Mouse (Mus musculus) embryonic facial prominence, embryonic 13.5 days (tissue): Measurements from ENCODE around the gene Inhbc. TPM values are rescaled to one million over a fixed set of nuclear protein-coding genes. Genes with fewer than 3 reads are reported as not detected.

ENCODE experiments used
- ATAC-seq: fragments of 200-750 bp; cut with Nextera tagmentation; 2 replicates; pipeline ENCODE4 v1.8.0; 2017; ENCODE audit warnings: low read depth; ENCODE audit not compliant: insufficient number of reproducible peaks, insufficient read depth, low FRiP score, low TSS enrichment
- H3K27ac ChIP-seq: fragments of 300-500 bp; sonication (generic); 2 replicates; pipeline ENCODE4 v1.5.1; 2015; ENCODE audit warnings: moderate library complexity, mild to moderate bottlenecking, inconsistent platforms
- H3K27me3 ChIP-seq: fragments of 300-500 bp; sonication (generic); 2 replicates; pipeline ENCODE4 v1.6.1; 2015; ENCODE audit warnings: mild to moderate bottlenecking, inconsistent platforms
- H3K36me3 ChIP-seq: fragments of 300-500 bp; sonication (generic); 2 replicates; pipeline ENCODE4 v1.6.1; 2015; ENCODE audit warnings: mild to moderate bottlenecking, inconsistent platforms
- H3K4me1 ChIP-seq: fragments of 300-500 bp; sonication (generic); 2 replicates; pipeline ENCODE4 v1.6.1; 2015; ENCODE audit warnings: inconsistent platforms
- H3K4me2 ChIP-seq: fragments of 300-500 bp; sonication (generic); 2 replicates; pipeline ENCODE4 v1.6.1; 2015; ENCODE audit warnings: moderate library complexity, mild to moderate bottlenecking, inconsistent platforms
- H3K4me3 ChIP-seq: fragments of 300-500 bp; sonication (generic); 2 replicates; pipeline ENCODE4 v1.5.1; 2015; ENCODE audit warnings: mild to moderate bottlenecking, inconsistent platforms
- H3K9ac ChIP-seq: fragments of 300-500 bp; sonication (generic); 2 replicates; pipeline ENCODE4 v1.6.1; 2015; ENCODE audit warnings: mild to moderate bottlenecking, inconsistent platforms
- H3K9me3 ChIP-seq: fragments of 300-500 bp; sonication (generic); 2 replicates; pipeline ENCODE4 v1.6.1; 2016; ENCODE audit warnings: inconsistent platforms
- WGBS: fragments of 180-500 bp; shearing (Covaris S2); methylation state at CpG from one replicate; pipeline ENCODE4 v1.1.7; 2015; ENCODE audit warnings: mixed read lengths; 5-methylcytosine and 5-hydroxymethylcytosine counted together
- polyA plus RNA-seq: library from polyadenylated mRNA; unstranded; fragments of >200 nt; fragmentation: Nextera tagmentation; extraction: Ambion mirVana; gene quantifications from 2 replicates; pipeline ENCODE4 v1.2.1, GENCODE M21; 2015

Inhbc gene
- polyA plus RNA-seq = not detected in 2 replicates

GRCm38 (mm10) chr10:127369834-127370820 lies at the start of gene Inhbc:
Inhbc (minus strand) TSS chr10:127370431.
- ATAC-seq = no peak
- H3K9ac ChIP-seq = no peak within 1 kb of the TSS
- H3K4me3 ChIP-seq = no peak within 1 kb of the TSS
- no peaks in the 10 kb centered on the region for H3K9me3 ChIP-seq
- H3K4me2 ChIP-seq = no peak within 1 kb of the TSS
- H3K36me3 ChIP-seq = no peaks in the 10 kb centered on the region
- H3K4me1 ChIP-seq = no peaks in the 10 kb centered on the region
- no peak within 1 kb of the TSS for H3K27ac ChIP-seq
- H3K27me3 ChIP-seq = no peaks in the 10 kb centered on the region
- WGBS = 73% methylated on average over 22 of the region's 22 CpGs

GRCm38 (mm10) chr10:127414141-127414540 lies 43.9 kb upstream of the Inhbc start:
- no peak overlapping the region for H3K27ac ChIP-seq
- no peaks in the 10 kb centered on the region for H3K27me3 ChIP-seq
- H3K4me3 ChIP-seq = no peak overlapping the region
- ATAC-seq = no peak
- no peak overlapping the region for H3K4me2 ChIP-seq
- no peaks in the 10 kb centered on the region for H3K9me3 ChIP-seq
- H3K4me1 ChIP-seq = peaks cover 5% of the 10 kb centered on the region; the same call in 1 of the 2 replicates
- WGBS = 78% methylated on average over 3 of the region's 3 CpGs
- 0 out of 2 replicates have a peak, but pooled peaks cover 3% of the 10 kb centered on the region for H3K36me3 ChIP-seq
- H3K9ac ChIP-seq = no peak overlapping the region

GRCm38 (mm10) chr10:127413585-127413984 lies 43.4 kb upstream of the Inhbc start:
- Histone ChIP-seq H3K36me3 (0 out of 2 replicates have a peak, but pooled peaks cover 3% of the 10 kb centered on the region), H3K9ac (no peak overlapping the region), H3K4me3 (no peak overlapping the region), H3K9me3 (no peaks in the 10 kb centered on the region), H3K27me3 (no peaks in the 10 kb centered on the region), H3K4me2 (no peak overlapping the region), H3K4me1 (no peaks in the 10 kb centered on the region), H3K27ac (no peak overlapping the region)
- ATAC-seq = no peak
- 76% methylated on average over 1 of the region's 1 CpGs for WGBS

GRCm38 (mm10) chr10:127412776-127413175 lies 42.5 kb upstream of the Inhbc start:
- WGBS = 84% methylated on average over 2 of the region's 2 CpGs
- H3K27ac ChIP-seq = no peak overlapping the region
- H3K9ac ChIP-seq = no peak overlapping the region
- H3K27me3 ChIP-seq = no peaks in the 10 kb centered on the region
- no peak overlapping the region for H3K4me3 ChIP-seq
- no peaks in the 10 kb centered on the region for H3K9me3 ChIP-seq
- H3K36me3 ChIP-seq = 0 out of 2 replicates have a peak, but pooled peaks cover 3% of the 10 kb centered on the region
- H3K4me2 ChIP-seq = no peak overlapping the region
- no peaks in the 10 kb centered on the region for H3K4me1 ChIP-seq
- no peak for ATAC-seq

DNA sequence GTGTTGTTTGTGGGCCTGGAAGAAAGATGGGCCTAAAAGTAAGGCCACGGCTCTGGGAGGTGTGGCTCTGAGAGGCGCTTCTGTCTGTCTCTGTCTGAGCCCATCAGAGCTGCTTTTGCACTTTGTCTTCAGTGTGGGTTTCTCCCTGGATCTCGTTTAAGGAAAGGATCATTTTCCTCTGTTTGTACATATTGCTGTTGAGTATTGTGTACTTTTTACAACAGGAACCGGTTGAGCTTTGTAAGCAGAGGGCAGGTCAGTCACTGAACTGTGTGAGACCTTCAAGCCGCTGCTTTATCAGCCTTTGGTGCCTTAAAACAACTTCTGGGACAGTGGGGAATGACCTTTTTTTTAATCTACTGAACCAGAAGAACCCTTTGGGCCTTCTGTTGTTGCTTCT lies 41.9 kb upstream of the Inhbc start:
- Histone ChIP-seq H3K36me3 (0 out of 2 replicates have a peak, but pooled peaks cover 3% of the 10 kb centered on the region), H3K27me3 (no peaks in the 10 kb centered on the region), H3K9ac (no peak overlapping the region), H3K27ac (no peak overlapping the region), H3K4me3 (no peak overlapping the region), H3K4me1 (no peaks in the 10 kb centered on the region), H3K9me3 (no peaks in the 10 kb centered on the region), H3K4me2 (no peak overlapping the region)
- no peak for ATAC-seq
- WGBS = 57% methylated on average over 5 of the region's 5 CpGs

GRCm38 (mm10) chr10:127407391-127407790 lies 37.2 kb upstream of the Inhbc start:
- no peak for ATAC-seq
- Histone ChIP-seq H3K4me1 (no peaks in the 10 kb centered on the region), H3K9me3 (no peaks in the 10 kb centered on the region), H3K4me2 (no peak overlapping the region), H3K4me3 (no peak overlapping the region), H3K9ac (no peak overlapping the region), H3K36me3 (peaks cover 7% of the 10 kb centered on the region), H3K27ac (no peak overlapping the region), H3K27me3 (no peaks in the 10 kb centered on the region)
- WGBS = 69% methylated on average over 4 of the region's 4 CpGs

- H3K4me1 ChIP-seq = no peaks in the 10 kb centered on the region
- no peak overlapping the region for H3K9ac ChIP-seq
- WGBS = 90% methylated on average over 3 of the region's 3 CpGs
- ATAC-seq = no peak
- H3K27me3 ChIP-seq = no peaks in the 10 kb centered on the region
- H3K27ac ChIP-seq = no peak overlapping the region
- no peak overlapping the region for H3K4me3 ChIP-seq
- H3K36me3 ChIP-seq = peaks cover 33% of the 10 kb centered on the region
- H3K4me2 ChIP-seq = no peak overlapping the region
- H3K9me3 ChIP-seq = no peaks in the 10 kb centered on the region
Measured at GRCm38 (mm10) chr10:127404701-127405100, 34.5 kb upstream of the Inhbc start.

DNA sequence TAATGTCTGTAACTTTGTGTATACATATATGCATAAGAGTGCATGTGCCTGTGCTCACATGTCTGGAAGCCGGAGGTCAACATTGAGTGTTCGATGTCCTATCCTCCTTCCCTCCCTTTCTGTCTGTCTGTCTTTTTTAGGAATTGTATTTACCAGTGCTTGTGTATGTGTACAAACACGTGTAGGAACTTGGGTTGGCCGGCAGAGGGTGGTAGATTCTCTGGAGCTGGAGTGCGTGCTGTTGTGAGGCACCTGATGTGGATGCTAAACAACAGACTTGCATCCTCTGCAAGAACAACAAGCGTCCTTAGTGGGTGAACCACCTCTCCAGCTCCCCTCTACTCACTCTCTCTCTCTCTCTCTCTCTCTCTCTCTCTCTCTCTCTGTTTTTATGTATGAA lies 21.5 kb upstream of the Inhbc start:
- Histone ChIP-seq H3K4me3 (no peak overlapping the region), H3K4me2 (no peak overlapping the region), H3K27me3 (no peaks in the 10 kb centered on the region), H3K9ac (no peak overlapping the region), H3K4me1 (no peaks in the 10 kb centered on the region), H3K9me3 (no peaks in the 10 kb centered on the region), H3K27ac (no peak overlapping the region), H3K36me3 (peaks cover 34% of the 10 kb centered on the region)
- WGBS = 77% methylated on average over 6 of the region's 6 CpGs
- no peak for ATAC-seq

DNA sequence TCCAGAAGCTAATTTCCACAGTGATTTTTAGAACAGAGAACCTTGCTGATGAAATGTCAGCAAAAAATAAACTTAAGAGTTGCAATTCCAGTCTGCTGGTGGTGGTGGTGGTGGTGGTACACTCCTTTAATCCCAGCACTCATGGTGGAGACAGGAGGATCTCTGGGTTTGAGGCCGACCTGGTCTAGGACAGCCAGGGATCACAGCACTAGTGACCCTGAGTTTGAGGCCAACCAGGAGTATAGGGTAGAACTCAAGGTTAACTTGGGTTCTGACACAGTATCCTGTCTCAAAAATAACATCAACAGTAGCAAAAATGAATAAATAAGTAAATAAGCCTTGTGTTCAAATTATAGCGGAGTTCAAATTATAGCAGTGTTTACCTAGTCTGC lies 11.5 kb upstream of the Inhbc start:
- Histone ChIP-seq H3K27me3 (no peaks in the 10 kb centered on the region), H3K9ac (peak overlapping the region; percentile 85)
- 46% methylated on average over 2 of the region's 2 CpGs for WGBS

DNA sequence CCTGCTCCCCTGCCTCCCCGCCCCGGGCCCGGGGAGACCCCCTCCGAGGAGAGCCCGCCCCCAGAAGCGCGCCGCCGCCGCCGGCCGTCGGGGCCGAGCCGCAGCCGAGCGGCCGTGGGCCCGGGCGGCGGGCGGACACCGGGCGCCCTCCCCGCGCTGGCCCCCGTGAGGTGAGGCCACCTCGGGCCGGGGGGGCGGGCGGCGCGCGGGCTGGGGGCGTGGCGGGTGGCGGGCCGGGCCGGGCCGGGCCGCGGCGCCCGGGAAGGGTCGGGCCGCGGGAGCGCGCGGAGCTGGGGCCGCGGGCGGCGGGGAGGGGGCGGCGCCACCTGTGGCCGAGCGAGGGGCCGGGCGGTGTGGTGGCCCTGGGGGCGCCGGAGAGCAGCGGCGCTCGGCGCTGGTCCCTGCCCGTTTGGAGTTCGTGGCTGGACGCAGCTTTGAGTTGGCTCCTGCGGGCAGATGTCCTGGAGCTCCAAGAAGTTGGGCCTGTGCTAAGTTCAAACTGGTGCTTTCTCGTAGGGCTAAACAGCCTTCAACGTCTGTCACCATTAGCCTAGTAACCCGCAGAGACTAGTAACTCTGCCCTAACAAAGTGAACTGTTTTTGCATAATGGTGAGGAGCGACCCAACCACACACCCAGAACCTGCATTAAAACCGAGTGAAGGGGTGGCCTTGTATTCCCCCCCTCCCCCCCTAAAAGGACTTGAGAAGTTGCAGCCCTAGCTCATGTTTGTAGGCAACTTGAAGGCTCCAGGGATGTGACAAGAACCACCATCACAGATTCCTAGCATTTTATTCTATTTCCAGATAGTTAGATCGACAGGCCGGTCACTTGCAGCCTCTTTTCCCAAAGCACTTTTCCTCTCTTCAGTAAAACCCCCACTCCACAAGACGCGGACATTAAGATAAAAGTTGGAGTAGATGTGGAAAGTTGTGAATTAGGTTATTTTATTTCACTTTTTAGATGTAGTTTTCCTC lies 10.8 kb upstream of the Inhbc start:
- Histone ChIP-seq H3K27me3 (no peaks in the 10 kb centered on the region), H3K36me3 (peaks cover 6% of the 10 kb centered on the region; the same call in 1 of the 2 replicates), H3K9me3 (no peaks in the 10 kb centered on the region), H3K4me2 (peak overlapping the region; percentile 66), H3K27ac (peak overlapping the region; percentile 95), H3K4me1 (peaks cover 18% of the 10 kb centered on the region), H3K4me3 (peak overlapping the region; percentile 70), H3K9ac (peak overlapping the region; percentile 85)
- peak; percentile 65 for ATAC-seq
- 1% methylated on average over 52 of the region's 79 CpGs for WGBS

More for the DNA sequence above, 11.5 kb upstream of the Inhbc start:
- Histone ChIP-seq H3K4me1 (peaks cover 18% of the 10 kb centered on the region), H3K27ac (peak overlapping the region; percentile 95), H3K4me3 (peak overlapping the region; percentile 70), H3K9me3 (no peaks in the 10 kb centered on the region), H3K36me3 (peaks cover 6% of the 10 kb centered on the region; the same call in 1 of the 2 replicates), H3K4me2 (peak overlapping the region; percentile 66)
- ATAC-seq = no peak

DNA sequence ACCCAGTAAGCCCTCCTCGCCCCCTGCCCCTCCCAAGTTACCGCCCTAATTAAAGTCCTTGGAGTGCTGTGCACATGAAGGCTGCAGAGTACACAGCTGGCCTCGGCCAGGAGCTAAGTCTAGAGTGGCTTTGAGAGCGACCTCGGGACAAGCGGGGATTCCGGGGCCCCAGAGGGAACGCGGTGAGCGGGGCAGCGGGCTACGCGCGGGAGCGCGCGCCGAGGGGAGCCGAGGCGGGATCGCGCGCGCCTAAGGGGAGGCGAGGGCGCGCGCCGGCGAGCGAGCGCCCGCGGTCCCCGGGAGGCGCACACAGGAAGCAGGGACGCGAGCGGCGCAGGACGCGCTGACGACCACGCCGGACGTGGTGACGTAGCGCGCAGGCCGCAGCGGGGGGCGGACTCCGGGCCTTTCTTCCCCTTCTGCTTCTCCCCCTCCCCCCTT lies 10.0 kb upstream of the Inhbc start, which contains the start of gene R3hdm2:
R3hdm2 (plus strand) TSS at position 77 of the 441 bp plus-strand sequence.
- WGBS = under 1% methylated on average over 40 of the region's 53 CpGs

More for the DNA sequence above, 10.0 kb upstream of the Inhbc start, which contains the start of gene R3hdm2:
- H3K27ac ChIP-seq = peak within 1 kb of the TSS; percentile 95
- peak within 1 kb of the TSS; percentile 70 for H3K4me3 ChIP-seq
- H3K27me3 ChIP-seq = no peaks in the 10 kb centered on the region
- peak; percentile 96 for ATAC-seq
- peak within 1 kb of the TSS; percentile 66 for H3K4me2 ChIP-seq
- H3K4me1 ChIP-seq = peaks cover 18% of the 10 kb centered on the region
- H3K9ac ChIP-seq = peak within 1 kb of the TSS; percentile 85
- peaks cover 6% of the 10 kb centered on the region; the same call in 1 of the 2 replicates for H3K36me3 ChIP-seq
- no peaks in the 10 kb centered on the region for H3K9me3 ChIP-seq
